Mouse (Mus musculus): ENCODE measurements at regions not wholly inside any gene's neighbourhood (a gene's known extent, or its start where the extent isn't known, plus 50 kb on each side); places are given as distances from the start of the nearest gene placed in this dataset.
A peak's percentile ranks its signal among the peaks of the same experiment; 100 is the strongest.

- H3K4me2 ChIP-seq = no peak overlapping the region
- ATAC-seq (replicated peaks; ENCODE audit: insufficient number of reproducible peaks, insufficient read depth, low FRiP score, low read depth) = no peak
- no peaks in the 10 kb centered on the region for H3K9me3 ChIP-seq (replicated peaks)
- no peak overlapping the region for H3K27ac ChIP-seq
- WGBS = 50% methylated on average over 1 of the region's 1 CpGs
- H3K9ac ChIP-seq = no peak overlapping the region
- H3K36me3 ChIP-seq = no peaks in the 10 kb centered on the region
- H3K4me1 ChIP-seq (replicated peaks) = peaks cover 13% of the 10 kb centered on the region
- no peak overlapping the region for H3K4me3 ChIP-seq
- 0 out of 2 replicates have a peak, but pooled peaks cover 6% of the 10 kb centered on the region for H3K27me3 ChIP-seq
These were observed 94.7 kb upstream of the Ccnd1 start for GRCm38 (mm10) chr7:145034385-145034784.

- ATAC-seq (replicated peaks; ENCODE audit: insufficient number of reproducible peaks, insufficient read depth, low FRiP score, low read depth) = no peak
- Histone ChIP-seq H3K4me2 (peak overlapping the region; percentile 77), H3K36me3 (no peaks in the 10 kb centered on the region), H3K9ac (no peak overlapping the region), H3K9me3 (replicated peaks) (no peaks in the 10 kb centered on the region), H3K27me3 (0 out of 2 replicates have a peak, but pooled peaks cover 6% of the 10 kb centered on the region), H3K4me1 (replicated peaks) (peaks cover 19% of the 10 kb centered on the region), H3K4me3 (peak overlapping the region; percentile 40), H3K27ac (no peak overlapping the region)
- whole genome bisulfite sequencing = 18% methylated on average over 7 of the region's 7 CpGs
These were observed 91.5 kb upstream of the Ccnd1 start for GRCm38 (mm10) chr7:145031275-145031674.

GRCm38 (mm10) chr7:145030635-145031141 lies 91.0 kb upstream of the Ccnd1 start:
- Histone ChIP-seq H3K27me3 (0 out of 2 replicates have a peak, but pooled peaks cover 6% of the 10 kb centered on the region), H3K9me3 (replicated peaks) (no peaks in the 10 kb centered on the region), H3K4me3 (peak overlapping the region; percentile 40), H3K4me2 (peak overlapping the region; percentile 77), H3K9ac (peak overlapping the region; percentile 10; the same call in 1 of the 2 replicates), H3K36me3 (no peaks in the 10 kb centered on the region), H3K27ac (0 out of 2 replicates have a peak overlapping the region, but pooled peaks have one; percentile 16), H3K4me1 (replicated peaks) (peaks cover 22% of the 10 kb centered on the region)
- WGBS = under 1% methylated on average over 22 of the region's 22 CpGs
- ATAC-seq (replicated peaks; ENCODE audit: insufficient number of reproducible peaks, insufficient read depth, low FRiP score, low read depth) = peak; percentile 78

DNA sequence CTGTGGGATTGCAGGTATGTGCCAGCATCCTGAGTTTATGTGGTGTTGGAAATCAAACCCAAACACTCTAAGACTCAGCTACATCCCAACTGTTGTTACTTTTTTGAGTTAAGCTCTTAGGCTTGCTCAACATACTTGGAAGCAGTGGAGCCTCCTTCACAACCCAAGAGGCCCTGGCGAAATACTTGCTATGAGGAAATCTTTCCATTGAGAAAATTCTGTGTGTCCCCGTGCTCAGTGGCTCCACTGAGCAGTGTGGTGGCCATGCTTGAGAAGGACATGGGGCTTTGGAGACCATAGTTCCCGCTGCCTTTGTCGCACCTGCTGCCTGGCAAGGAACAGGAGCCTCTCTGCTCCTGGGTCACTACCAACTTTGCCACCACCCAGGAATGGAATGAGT lies 89.9 kb upstream of the Ccnd1 start:
- ATAC-seq (replicated peaks; ENCODE audit: insufficient number of reproducible peaks, insufficient read depth, low FRiP score, low read depth) = no peak
- 84% methylated on average over 4 of the region's 4 CpGs for WGBS
- Histone ChIP-seq H3K36me3 (no peaks in the 10 kb centered on the region), H3K4me3 (no peak overlapping the region), H3K4me2 (no peak overlapping the region), H3K27ac (no peak overlapping the region), H3K27me3 (0 out of 2 replicates have a peak, but pooled peaks cover 4% of the 10 kb centered on the region), H3K9ac (no peak overlapping the region), H3K9me3 (replicated peaks) (no peaks in the 10 kb centered on the region), H3K4me1 (replicated peaks) (peaks cover 32% of the 10 kb centered on the region)

DNA sequence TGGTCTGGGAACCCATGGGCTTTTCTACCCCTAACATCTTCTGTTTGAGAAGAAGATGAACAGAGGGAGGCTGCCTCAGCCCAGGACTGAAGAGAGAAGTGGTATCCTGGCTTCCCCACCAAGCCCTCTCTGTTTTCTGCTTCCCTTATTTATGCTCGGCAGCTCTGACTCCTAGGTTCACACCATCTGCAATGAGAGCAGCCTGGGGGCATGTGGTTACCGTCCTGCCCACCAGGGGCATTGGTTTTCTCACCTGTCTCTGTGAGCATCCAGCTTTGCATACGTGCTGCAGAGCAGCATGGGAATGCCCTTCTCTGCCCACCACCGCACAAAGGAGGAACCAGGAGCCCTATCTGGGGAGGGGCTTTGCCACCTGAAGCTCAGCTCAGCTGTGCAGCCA lies 89.4 kb upstream of the Ccnd1 start:
- H3K9me3 ChIP-seq (replicated peaks) = no peaks in the 10 kb centered on the region
- H3K36me3 ChIP-seq = no peaks in the 10 kb centered on the region
- no peak overlapping the region for H3K4me3 ChIP-seq
- H3K27ac ChIP-seq = no peak overlapping the region
- no peak overlapping the region for H3K9ac ChIP-seq
- no peak overlapping the region for H3K4me2 ChIP-seq
- 0 out of 2 replicates have a peak, but pooled peaks cover 4% of the 10 kb centered on the region for H3K27me3 ChIP-seq
- H3K4me1 ChIP-seq (replicated peaks) = peaks cover 32% of the 10 kb centered on the region
- WGBS = 39% methylated on average over 4 of the region's 4 CpGs
- no peak for ATAC-seq (replicated peaks; ENCODE audit: insufficient number of reproducible peaks, insufficient read depth, low FRiP score, low read depth)

- Histone ChIP-seq H3K4me3 (no peak overlapping the region), H3K9me3 (replicated peaks) (no peaks in the 10 kb centered on the region), H3K9ac (no peak overlapping the region), H3K36me3 (no peaks in the 10 kb centered on the region), H3K27ac (0 out of 2 replicates have a peak overlapping the region, but pooled peaks have one; percentile 65), H3K27me3 (0 out of 2 replicates have a peak, but pooled peaks cover 4% of the 10 kb centered on the region), H3K4me2 (no peak overlapping the region), H3K4me1 (replicated peaks) (peaks cover 32% of the 10 kb centered on the region)
- no peak for ATAC-seq (replicated peaks; ENCODE audit: insufficient number of reproducible peaks, insufficient read depth, low FRiP score, low read depth)
- 81% methylated on average over 4 of the region's 4 CpGs for WGBS
These were observed 87.3 kb upstream of the Ccnd1 start for GRCm38 (mm10) chr7:145027061-145027460.

- no peak overlapping the region for H3K9ac ChIP-seq
- ATAC-seq (replicated peaks; ENCODE audit: insufficient number of reproducible peaks, insufficient read depth, low FRiP score, low read depth) = peak; percentile 16
- 0 out of 2 replicates have a peak, but pooled peaks cover 4% of the 10 kb centered on the region for H3K27me3 ChIP-seq
- WGBS = 72% methylated on average over 5 of the region's 5 CpGs
- H3K4me3 ChIP-seq = no peak overlapping the region
- no peaks in the 10 kb centered on the region for H3K36me3 ChIP-seq
- peak overlapping the region; percentile 65 for H3K27ac ChIP-seq
- no peaks in the 10 kb centered on the region for H3K9me3 ChIP-seq (replicated peaks)
- H3K4me2 ChIP-seq = no peak overlapping the region
- H3K4me1 ChIP-seq (replicated peaks) = peaks cover 24% of the 10 kb centered on the region
These were observed 86.2 kb upstream of the Ccnd1 start for GRCm38 (mm10) chr7:145026014-145026285.

DNA sequence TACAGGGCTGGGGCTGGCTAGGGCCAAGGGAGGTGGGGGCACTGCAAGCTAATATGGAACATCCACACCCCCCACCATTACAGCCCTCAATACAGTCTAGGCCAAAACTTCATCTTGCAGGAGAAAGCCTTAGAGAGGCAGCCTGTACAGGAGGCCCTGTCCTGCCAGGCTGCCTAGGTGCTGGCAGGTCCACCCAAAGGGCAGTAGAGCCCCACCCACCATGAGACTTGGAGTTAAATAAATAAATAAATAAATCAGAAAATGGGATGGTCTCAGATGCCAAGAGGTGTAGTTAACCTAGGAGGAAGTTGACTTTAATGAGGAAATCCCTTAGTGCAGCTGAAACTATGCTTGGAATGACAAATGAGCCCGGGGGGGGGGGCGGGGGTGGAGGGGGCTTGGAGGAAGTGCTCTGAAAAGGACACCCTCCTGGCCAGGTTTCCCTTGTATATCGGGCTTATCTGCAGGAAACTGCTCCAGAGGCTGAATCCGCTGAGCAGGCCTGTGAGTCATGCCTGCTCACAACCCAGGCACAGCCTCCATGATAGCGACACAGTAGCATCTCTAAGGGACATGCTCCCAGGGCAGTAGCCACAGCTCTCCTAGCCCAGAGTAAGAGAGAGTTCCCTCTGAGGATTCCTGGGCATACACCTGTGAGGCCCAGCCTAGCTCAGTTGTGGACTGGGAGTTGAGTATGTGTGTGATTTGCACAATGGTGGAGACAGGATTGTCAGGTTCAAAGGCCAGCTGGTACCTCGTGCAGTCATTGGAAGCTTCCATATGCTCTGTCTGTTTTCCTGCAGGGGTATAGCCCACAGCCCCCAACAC lies 85.7 kb upstream of the Ccnd1 start:
- Histone ChIP-seq H3K4me3 (no peak overlapping the region), H3K9ac (no peak overlapping the region), H3K9me3 (replicated peaks) (no peaks in the 10 kb centered on the region), H3K27ac (peak overlapping the region; percentile 65), H3K4me1 (replicated peaks) (peaks cover 19% of the 10 kb centered on the region), H3K4me2 (no peak overlapping the region), H3K27me3 (0 out of 2 replicates have a peak, but pooled peaks cover 4% of the 10 kb centered on the region), H3K36me3 (no peaks in the 10 kb centered on the region)
- peak; percentile 66 for ATAC-seq (replicated peaks; ENCODE audit: insufficient number of reproducible peaks, insufficient read depth, low FRiP score, low read depth)
- 21% methylated on average over 6 of the region's 6 CpGs for WGBS

DNA sequence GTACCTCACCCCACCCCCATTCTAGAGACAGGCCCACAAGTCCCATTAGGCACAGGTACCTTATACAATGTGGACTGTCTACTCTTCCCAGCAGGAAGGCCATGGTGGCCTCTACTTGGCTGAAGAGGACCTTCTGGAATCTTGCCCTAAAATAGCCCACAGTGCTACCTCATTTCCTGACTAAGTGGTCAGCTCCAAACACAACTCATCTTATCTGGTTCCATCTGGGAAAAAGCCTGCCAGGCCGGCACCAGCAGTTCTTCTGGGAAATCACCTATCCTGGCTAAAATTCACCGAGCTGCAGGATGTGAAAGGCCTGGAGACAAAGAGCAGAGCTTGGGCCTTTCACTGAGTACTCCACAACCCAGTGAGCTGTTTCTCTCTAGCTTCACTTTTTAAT lies 84.9 kb upstream of the Ccnd1 start:
- no peak for ATAC-seq (replicated peaks; ENCODE audit: insufficient number of reproducible peaks, insufficient read depth, low FRiP score, low read depth)
- no peaks in the 10 kb centered on the region for H3K9me3 ChIP-seq (replicated peaks)
- no peak overlapping the region for H3K9ac ChIP-seq
- peak overlapping the region; percentile 56 for H3K27ac ChIP-seq
- no peaks in the 10 kb centered on the region for H3K36me3 ChIP-seq
- 0 out of 2 replicates have a peak, but pooled peaks cover 1% of the 10 kb centered on the region for H3K27me3 ChIP-seq
- H3K4me1 ChIP-seq (replicated peaks) = peaks cover 18% of the 10 kb centered on the region
- WGBS = 56% methylated on average over 2 of the region's 2 CpGs
- H3K4me3 ChIP-seq = no peak overlapping the region
- no peak overlapping the region for H3K4me2 ChIP-seq

DNA sequence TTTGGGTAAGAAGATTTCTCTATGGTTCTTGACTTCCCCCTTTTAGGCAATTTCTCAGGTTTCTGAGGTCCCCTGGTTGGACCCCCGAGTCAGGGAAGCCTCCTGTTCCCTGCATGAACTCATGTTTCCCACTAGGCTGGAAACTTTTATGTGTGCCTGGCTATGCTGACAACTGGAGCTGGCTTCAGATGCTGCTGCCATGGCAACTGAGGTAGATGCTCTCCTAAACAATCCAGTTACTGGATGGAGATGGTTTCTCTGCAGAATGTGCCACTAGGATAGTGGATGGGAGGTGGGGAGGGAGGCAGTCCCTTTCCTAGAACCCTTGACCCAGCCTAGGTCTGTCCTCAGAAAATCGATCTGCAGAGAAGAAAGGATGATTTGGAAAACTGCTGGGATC lies 79.4 kb upstream of the Ccnd1 start:
- 59% methylated on average over 2 of the region's 2 CpGs for WGBS
- no peak overlapping the region for H3K27ac ChIP-seq

GRCm38 (mm10) chr7:145018149-145018548 lies 78.4 kb upstream of the Ccnd1 start:
- H3K27ac ChIP-seq = no peak overlapping the region
- H3K4me2 ChIP-seq = no peak overlapping the region
- no peak overlapping the region for H3K9ac ChIP-seq
- no peak overlapping the region for H3K4me3 ChIP-seq
- H3K9me3 ChIP-seq (replicated peaks) = no peaks in the 10 kb centered on the region
- 82% methylated on average over 3 of the region's 3 CpGs for WGBS
- H3K27me3 ChIP-seq = no peaks in the 10 kb centered on the region
- H3K36me3 ChIP-seq = no peaks in the 10 kb centered on the region
- no peaks in the 10 kb centered on the region for H3K4me1 ChIP-seq (replicated peaks)
- ATAC-seq (replicated peaks; ENCODE audit: insufficient number of reproducible peaks, insufficient read depth, low FRiP score, low read depth) = no peak

More for the DNA sequence above, 79.4 kb upstream of the Ccnd1 start:
- H3K4me2 ChIP-seq = no peak overlapping the region
- H3K9me3 ChIP-seq (replicated peaks) = no peaks in the 10 kb centered on the region
- no peak overlapping the region for H3K9ac ChIP-seq
- H3K4me3 ChIP-seq = no peak overlapping the region
- H3K27me3 ChIP-seq = no peaks in the 10 kb centered on the region
- ATAC-seq (replicated peaks; ENCODE audit: insufficient number of reproducible peaks, insufficient read depth, low FRiP score, low read depth) = no peak
- H3K36me3 ChIP-seq = no peaks in the 10 kb centered on the region
- no peaks in the 10 kb centered on the region for H3K4me1 ChIP-seq (replicated peaks)
